Mouse (Mus musculus) fat pad, adult 2 months (tissue): ENCODE results near the gene H6pd.
"Not testable (repeated sequence)": the region's sequence is repeated elsewhere in the genome, so short reads cannot be mapped to it uniquely, and the experiment has no call there.

ENCODE experiments used
- DNase-seq: peaks from one replicate; pipeline ENCODE4 v3.0.0-alpha.2; 2011; ENCODE audit warnings: low read depth, low spot score; ENCODE audit errors: extremely low read depth

H6pd gene

DNA sequence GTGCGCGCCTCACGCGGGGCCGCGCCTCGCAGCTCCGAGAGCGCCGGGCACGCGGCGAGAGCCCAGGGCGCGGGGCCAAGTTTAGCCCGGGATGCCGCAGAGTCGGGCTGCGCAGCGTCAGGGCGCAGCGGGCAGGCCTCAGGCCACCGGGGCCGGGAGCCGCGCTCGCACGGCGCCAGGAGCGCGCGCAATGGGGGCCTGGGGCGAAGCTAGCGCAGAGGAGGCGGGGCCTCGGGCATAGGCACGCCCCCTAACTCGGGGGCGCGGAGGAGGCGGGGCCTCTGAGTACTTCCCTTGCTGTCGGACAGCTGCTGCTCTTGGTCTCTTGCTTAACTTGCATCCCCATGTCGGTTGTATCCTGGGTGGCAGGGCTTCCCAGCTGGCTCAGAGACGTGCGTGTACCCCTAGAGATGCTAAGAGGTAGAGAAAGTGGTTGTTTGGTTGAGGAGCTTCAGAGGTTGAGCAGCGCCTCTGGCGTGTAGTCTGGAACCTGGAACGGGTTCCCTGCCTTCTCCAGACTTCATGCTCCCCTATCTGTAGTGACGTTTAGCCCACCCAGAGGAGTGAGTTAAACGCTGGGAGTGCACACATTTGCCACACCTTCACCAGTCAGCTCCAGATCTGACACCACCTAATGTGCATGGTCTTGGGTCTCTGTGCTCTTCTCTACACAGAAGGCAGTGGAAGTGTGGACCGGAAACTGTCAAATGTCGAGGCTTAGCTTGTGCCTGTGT, at the start of gene H6pd:
Gene H6pd, minus strand, starts transcription at position 171 of the 734 bp plus-strand sequence.
- no peak for DNase-seq

DNA sequence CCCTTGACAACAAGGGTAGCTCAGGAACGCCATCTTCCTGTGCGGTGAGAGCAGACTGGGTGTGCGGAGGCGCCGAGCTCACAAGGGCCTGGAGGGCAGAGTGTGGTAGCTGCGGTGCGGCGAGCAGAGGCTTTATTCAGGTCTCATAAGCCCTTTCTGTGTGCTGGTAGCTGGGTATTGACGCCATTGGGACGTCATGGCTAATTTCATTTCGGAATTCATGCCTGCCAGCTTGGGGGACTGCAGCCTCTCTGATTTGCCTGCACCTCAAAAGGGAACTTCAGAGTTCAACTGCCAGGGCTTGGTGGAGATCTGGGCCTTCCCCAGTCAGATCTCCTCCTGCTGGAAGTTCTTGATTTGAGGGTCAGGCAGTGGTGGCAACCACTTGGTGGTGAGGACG, 48.9 kb upstream of the H6pd start:
- DNase-seq = no peak

DNA sequence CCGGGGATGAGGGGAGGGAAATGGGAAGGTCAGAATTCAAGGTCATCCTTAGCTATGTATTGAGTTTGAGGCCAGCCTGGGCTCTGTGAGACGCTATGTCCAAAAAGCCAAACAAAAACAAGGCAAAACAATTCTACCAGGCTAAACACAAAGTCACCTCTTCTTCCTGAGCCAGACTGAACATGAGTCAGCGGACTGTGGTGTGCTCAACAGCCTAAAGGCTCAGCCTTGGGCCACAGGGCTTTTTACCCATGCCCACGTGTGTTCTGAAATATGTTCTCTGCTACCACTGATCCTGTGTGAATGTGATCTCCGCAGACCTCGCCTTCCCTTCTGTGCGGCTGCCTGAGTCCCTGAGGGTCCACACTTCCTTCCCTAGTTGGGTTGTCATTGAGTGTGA, 47.3 kb upstream of the H6pd start:
- no peak for DNase-seq

DNA sequence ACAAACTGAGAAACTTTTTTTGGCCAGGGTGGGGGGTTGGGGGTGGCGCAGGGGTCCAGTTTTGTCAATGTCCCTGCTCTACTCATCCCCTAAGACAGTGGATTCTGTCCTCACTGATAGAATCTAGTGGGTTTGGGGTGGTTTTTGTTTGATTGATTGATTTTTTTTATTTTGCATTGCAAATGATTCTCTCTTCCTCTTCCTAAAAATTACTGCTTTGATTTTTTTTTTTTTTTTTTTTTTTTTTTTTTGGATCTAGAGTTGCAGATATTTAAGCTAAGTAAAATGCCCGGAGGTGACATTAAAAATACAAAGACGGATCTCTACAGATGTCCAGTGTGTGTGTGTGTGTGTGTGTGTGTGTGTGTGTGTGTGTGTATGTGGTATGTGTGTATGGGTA, 43.6 kb upstream of the H6pd start:
- DNase-seq = no peak

DNA sequence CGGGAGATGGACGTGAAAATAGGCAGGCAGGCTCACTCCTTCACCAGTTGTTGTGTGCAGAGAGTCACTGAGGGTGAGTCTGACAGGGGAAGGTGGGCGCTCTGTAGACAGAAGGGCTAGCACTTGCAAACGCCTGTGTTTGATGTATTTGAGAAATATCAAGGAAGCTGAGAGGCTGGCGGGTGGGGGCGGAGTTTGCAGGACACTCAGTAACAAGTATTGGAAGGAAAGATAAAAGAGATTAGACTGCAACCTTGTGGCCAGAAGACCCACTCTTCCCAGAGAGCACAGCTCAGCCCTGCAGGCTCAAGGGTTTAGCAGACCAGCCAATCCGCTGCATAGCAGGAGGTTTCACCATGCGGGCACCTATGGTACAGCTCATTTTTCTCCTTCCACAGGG, 42.7 kb upstream of the H6pd start:
- no peak for DNase-seq

DNA sequence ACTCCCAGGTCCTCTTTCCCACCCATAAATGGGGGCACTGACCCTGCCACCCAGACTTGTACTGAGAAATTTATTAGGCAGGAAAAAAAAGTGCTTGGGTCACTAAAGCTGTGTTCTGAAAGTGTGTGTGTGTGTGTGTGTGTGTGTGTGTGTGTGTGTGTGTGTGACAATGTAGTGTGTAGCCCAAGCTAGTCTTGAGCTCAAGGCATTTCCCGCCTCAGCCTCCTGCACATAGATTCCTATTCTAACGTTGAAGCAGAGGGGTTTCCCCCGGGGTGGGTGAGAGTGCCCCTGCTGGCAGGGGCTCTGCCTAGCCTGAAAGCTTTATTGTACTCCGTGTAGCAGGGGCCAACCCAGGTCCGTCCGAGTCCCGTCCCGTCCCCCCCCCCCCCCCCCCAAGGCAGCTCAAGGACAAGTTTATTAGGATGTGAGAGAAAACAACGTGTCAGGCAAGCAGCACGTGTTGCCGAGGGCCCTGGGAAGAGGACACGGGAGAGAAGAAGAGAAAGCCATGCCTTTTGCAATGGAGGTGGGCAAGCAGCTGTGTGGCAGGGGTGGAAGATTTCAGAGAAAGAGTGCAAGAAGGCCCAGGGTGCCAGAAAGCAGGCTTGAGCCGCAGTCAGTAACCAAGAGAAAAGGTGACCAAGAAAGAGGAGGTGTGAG, 40.9 kb upstream of the H6pd start:
- no peak for DNase-seq

DNA sequence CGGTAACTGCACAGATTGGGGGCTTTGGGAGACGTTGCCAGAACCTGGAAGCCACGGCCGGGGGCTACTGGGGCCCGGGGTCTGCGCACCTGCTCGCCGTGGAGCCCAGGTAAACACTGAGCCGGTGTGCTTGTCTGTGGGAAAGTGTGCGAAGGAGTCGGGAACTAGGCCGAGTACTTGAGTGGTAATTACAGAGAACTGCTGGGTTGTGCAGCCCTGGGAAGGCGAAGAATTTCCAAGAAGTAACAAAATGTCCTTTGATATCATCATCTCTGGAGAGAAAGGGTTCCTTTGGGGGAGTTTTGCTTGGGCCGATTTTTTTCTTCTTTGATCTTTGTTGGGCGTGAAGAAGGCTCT, 40.3 kb upstream of the H6pd start:
- DNase-seq = no peak

DNA sequence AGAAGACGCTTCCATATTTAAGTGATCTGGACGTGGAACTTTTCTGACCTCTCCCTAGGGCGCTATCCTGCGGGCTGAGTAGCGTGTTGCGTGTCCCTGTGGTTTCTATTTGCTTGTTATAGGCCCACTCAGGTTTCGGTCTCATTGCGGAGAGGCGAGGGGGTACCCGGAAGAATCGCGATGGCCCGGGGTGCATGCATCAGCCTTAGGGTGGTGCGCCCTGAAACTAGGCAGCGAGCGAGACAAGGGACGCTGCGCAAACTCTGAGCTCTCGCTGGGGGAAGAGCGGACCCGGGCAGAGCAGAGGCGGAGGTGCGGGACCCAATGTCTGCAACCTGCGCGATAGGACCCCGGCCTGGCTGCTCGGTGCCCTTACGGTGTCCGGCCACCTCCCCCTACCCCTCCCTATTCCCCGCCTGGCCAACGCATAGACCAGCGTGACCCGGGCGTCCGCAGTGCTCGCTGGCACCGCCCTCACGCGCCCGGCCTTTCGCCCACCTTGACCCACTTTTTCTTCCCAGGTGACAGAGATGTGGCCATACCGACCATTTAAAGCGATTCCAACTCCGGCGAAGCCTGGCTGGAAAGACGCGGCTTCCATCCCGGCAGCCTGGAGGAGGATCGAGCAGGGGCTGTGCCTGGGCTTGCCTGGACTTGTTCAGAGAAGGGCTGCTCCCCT, 39.8 kb upstream of the H6pd start:
- no peak for DNase-seq

DNA sequence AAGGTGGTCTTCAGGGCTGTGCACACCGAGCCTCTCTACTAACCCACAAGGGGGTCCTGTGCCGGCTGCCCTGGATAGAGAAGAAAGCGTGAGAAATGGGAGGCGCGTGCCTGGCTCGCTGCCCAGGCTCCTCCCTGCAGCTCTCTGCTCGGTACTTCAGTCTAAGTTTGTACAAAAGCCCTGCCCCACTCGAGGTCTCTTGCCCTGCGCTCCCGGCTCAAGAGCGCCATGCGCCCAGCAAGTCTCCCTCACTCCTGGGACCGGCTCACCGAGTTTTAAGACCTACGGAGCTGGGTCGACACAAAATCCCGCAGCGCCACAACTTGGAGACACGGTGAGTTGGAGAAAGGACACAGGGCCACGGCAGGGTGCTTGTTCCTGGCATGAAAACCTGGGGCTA, 39.2 kb upstream of the H6pd start:
- DNase-seq = no peak

DNA sequence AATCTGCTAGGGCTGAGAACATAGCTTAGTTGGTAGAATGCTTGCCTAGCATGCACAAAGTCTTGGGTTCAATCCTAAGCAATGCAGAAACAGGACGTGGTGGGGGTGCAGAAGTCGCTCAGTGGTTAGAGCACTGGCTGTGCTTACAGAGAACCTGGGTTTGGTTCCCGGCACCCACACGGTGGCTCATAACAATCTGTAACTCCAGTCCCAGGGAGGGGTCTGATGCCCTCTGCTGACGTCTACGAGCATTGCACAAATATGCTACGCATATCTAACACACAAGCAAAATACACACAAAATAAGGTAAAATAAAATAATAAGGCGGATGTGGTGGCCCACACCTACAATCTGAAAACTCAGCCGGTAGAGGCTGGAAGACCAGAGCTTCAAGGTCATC, 34.8 kb upstream of the H6pd start:
- DNase-seq = no peak

DNA sequence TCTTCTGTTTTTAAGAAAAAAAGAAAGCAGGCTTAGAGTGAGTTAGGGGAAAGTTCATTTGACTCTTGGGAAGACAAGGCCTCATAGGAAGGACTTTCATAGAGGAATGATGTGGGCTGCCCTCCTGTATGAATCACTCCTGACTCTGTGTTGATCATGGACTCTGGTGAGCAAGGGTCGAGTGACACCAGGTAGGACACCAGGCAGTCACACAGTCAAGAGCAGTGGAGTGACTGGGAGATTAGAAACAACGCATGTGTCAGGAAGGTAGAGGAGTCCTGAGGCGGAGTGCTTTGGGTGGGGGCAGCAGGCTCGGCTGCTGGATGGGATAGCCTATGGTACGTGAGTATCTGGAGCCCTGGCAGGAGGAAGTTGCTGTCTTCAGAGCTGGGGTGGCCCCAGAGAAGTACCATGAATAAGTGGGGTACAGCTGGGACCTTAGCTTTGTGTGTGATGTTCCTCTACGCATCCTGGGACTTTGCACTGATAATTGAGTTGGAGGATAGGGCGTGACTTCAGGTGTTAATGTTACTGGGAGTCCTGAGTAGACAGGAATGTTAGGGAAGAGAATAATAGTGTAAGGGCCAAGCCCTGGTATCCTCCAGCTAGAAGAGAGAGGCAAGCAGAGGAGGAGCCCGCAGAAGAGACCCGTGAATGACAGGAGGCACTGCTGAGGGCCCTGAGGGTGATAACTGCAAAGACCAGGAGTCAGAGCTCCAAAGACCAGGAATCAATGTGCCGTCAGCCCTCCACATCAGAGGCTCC, 32.7 kb upstream of the H6pd start:
- DNase-seq = no peak

DNA sequence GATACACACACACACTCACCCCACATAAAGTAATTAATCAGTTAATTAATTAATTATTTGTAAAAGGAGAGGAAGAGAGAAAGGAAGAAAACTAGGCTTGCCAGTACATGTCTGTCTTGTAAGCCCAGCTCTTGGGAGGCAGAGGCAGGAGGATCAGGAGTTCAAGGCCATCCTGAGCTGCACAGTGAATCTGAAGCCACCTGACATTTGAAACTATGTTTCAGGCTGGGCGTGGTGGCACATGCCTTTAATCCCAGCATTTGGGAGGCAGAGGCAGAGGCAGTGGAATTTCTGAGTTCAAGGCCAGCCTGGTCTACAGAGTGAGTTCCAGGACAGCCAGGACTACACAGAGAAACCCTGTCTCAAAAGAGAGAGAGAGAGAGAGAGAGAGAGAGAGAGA, 32.0 kb upstream of the H6pd start:
- not testable (repeated sequence) for DNase-seq

DNA sequence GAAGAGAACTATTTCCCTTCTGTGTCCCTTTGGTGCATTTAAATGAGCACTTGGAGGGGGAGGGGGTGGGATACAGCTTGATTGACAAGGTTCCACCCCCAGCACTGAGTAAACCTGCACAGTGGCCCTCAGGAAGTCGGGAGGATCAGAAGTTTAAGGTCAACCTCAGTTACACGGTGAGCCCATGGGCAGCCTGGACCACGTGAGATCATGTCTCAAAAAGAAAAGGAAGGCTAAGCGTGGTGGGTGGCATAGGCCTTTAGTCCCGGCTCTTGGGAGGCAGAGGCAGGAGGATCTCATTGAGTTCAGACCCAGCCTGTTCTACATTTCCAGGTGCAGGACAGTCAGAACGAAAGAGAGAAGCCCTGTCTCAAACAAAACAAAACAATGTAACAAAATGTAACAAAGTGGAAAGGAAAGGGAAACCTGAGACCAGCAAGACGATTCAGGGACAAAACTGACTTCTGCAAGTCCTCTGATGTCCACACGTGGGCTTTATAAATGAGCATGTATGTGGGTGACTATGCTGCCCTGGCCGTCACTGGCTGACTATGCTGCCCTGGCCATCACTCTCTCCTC, 31.3 kb upstream of the H6pd start:
- DNase-seq = no peak

DNA sequence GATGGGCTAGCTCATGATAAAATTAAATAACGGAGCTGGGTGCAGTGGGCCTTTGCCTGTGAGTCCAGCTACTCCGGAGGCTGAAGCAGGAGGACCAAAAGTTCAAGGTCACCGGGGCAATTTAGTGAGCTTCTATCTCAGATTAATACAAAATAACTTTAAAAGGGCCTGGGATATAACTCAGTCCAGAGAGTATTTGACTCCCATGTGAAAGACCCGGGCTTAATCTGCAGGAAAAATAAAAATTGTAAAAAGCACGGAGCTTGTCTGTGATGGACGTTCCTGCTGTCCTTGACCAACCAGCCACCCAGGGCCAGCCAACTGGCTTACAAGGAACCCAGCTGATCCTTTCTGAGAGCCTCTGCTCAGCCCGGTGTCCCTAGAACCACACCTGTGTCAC, 29.7 kb upstream of the H6pd start:
- no peak for DNase-seq

DNA sequence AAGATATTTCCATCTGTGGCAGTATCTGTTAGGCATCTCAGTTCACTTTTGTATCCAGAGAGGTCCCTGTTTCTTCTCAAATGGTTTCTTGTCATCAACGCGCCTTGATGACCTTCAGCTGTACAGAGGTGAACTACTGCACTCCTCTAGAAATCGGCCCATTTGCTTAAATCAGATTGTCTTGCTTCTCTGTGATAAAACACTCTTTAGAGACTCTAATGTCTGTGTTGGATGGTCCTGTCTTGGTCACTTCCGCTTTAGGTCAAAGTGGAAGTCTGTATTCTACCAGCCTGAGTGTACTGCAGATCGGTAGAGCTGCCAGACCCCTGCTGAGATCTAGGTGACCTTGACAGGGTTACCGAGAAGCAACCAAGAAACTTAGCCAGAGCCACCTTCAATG, 27.3 kb upstream of the H6pd start:
- no peak for DNase-seq

DNA sequence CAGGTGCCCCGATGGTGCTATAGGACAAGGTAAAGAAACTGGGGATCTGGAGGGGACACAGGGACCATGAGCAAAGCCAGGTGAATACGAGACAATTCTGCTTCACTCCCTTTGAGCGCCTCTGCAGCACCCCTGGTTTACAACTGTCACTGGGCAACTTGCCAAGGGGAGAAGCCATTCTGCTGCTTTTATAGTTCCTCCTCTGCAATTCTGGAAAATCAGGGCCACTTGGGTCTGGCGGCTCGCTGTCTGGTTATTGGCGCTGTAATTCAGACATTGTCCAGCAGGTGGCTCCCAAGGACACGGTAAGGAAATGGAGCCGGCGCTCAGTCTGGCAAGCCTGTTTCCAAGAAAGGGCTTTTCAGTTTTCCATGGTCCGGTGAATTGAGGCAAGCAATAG, 26.5 kb upstream of the H6pd start:
- no peak for DNase-seq

DNA sequence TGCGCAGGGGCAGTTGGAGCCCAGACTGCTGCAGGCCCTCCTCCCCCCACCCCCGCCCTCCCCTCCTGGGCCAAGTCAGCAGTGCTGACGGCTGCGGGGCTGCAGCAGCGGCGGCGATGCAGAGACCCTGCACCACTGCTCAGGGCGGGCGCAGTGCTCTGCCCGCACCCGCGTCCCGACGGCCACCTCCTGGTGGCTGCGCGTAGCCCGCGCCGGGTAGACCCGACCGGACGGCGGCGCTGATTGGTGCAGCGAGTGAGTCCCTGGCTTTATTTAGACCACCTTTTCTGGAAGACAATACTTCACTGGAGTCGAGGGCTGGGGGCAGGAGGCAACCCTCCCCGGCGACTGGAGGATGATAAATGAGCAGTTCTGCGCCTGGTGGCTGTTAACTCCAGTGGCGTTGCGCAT, 24.4 kb upstream of the H6pd start:
- DNase-seq = no peak

DNA sequence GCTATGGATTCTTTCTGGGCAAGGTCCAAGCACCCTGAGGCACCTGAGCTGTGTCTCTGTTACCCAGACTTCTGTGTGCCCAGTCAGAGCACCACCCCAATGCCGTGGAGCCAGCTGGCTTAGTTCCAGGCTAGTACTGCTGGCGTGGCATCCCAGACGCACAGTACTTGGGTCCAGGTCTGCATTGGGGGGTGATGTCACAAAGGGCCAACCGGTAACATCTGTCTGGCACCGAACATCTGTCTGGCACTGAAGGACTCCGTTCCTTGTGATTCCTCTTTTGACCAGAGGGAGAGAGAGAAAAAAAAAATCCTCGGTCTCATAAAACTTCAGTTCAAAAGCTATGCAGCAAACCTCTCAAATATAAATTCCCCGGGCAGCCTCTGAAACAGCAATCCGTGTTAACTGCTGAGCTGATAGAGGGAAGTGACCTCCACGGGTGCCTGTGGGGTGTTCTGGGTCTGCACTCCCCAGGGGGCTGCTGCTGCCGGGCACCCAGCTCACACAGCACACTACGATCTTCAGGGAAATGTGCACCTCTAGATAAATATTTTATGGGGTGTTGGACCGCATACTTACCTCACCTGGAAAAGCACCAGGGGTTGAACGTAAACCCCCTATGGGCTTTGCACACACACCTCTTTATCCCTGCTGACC, 22.5 kb upstream of the H6pd start:
- no peak for DNase-seq

DNA sequence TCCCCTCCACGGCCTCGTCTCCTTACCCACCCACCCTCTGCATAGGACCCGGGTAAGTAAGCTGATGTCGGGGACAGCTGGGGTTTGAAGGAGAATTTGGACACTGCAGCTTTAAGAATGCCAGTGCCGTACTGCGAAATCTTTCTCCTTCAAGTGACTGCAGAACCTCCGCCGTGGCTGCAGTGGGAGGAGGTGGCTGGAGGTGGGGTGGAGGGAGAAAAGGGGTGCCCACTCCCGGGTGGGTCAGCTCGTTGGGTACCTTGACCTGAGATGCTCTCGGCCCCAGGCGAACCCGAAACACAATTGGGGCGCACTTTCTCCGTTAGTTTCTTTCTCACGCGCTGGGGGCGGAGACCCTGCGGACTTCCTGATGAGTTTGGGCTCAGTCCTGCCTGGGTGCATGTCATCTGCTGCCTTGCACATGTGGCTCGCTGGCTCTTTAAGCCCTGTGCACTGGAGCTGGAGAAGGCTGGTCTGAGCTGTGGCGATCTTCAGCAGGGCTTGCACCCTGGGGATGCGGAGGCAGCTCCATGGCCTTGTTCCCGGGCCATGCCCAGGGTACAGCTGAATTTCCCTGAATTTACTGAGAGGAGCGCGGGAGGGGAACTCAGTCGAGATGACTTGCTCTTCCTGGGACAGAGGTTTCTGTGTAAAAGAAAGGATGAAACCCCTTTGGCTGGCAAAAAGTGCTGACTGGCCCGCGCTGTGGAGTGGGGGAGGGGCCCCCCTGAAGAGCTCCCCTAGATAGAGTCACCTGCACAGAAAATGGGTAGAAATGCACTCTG, 21.8 kb upstream of the H6pd start:
- no peak for DNase-seq

DNA sequence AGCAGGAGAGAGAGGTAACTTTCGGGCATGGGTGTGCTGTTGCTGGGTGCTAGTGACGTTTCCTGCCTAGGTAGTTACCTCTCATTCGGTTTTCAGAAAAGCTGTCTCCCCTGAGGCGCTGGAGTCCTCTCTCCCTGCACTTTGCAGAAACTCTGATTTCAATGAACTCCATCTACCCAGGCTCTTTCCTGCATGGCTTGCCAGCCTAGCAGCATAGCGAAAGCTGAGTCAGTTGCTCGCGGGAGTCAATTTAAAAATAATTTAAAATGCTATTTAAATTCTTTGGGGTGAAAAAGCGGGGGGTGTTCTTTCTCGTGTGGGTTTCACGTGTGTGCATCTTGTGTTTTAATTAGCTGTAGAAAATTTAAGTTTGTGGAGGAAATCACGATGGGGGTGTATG, 21.1 kb upstream of the H6pd start:
- no peak for DNase-seq
